Mouse (Mus musculus) CH12.LX (cell line): ENCODE measurements around the gene Best2. TPM values are rescaled to one million over a fixed set of nuclear protein-coding genes. Genes with fewer than 3 reads are reported as not detected.

Source experiments
- DNase-seq: peaks from one replicate; pipeline ENCODE4 v3.0.0-alpha.2; 2013; ENCODE audit errors: extremely low read depth
- H3K27ac ChIP-seq: 2 replicates; pipeline ENCODE4 v1.5.1; 2012; ENCODE audit warnings: low read depth, mild to moderate bottlenecking, control low read depth, moderate library complexity; ENCODE audit not compliant: insufficient read depth
- H3K27me3 ChIP-seq: replicated peaks from 2 replicates; pipeline ENCODE3; 2012; ENCODE audit warnings: inconsistent platforms
- H3K36me3 ChIP-seq, 2 experiments: replicated peaks in 1 of 2; 2 replicates each; pipeline versions ENCODE3 to v1.6.1; 2012; ENCODE audit warnings: inconsistent platforms in 1 of 2, low read length in 1 of 2, mild to moderate bottlenecking in 1 of 2, mixed read lengths in 1 of 2, moderate library complexity in 1 of 2; ENCODE audit not compliant: control insufficient read depth in 1 of 2, insufficient read depth in 1 of 2
- H3K4me1 ChIP-seq, 2 experiments: 2 replicates each; pipeline ENCODE4 v1.6.1; 2012; ENCODE audit warnings: inconsistent platforms in 1 of 2, moderate library complexity in 1 of 2; ENCODE audit not compliant: insufficient read depth in 2 of 2, control insufficient read depth in 1 of 2
- H3K4me2 ChIP-seq: 2 replicates; pipeline ENCODE4 v1.6.1; 2012; ENCODE audit warnings: low read depth, mild to moderate bottlenecking, control low read depth; ENCODE audit not compliant: poor library complexity, insufficient read depth, severe bottlenecking
- H3K4me3 ChIP-seq, 3 experiments: fragments of 150-350 bp in 1 of 3; sonication (generic) in 1 of 3; replicated peaks in 1 of 3; 2 replicates each; pipeline versions ENCODE3 to v1.5.1; 2011 to 2012; ENCODE audit warnings: low read depth in 2 of 3, low read length in 2 of 3, mild to moderate bottlenecking in 2 of 3, moderate library complexity in 2 of 3, control low read depth in 1 of 3, improper control_type of control experiment in 1 of 3, inconsistent platforms in 1 of 3, mixed read lengths in 1 of 3; ENCODE audit not compliant: poor library complexity in 1 of 3
- H3K79me2 ChIP-seq: replicated peaks from 2 replicates; pipeline ENCODE4 v1.6.1; 2012; ENCODE audit warnings: mild to moderate bottlenecking, moderate library complexity; ENCODE audit not compliant: control insufficient read depth, poor library complexity, insufficient read depth, severe bottlenecking; ENCODE audit errors: extremely low read depth
- H3K9ac ChIP-seq: 2 replicates; pipeline ENCODE4 v1.6.1; 2012; ENCODE audit warnings: low read depth, mild to moderate bottlenecking, control low read depth, moderate library complexity; ENCODE audit not compliant: insufficient read depth
- H3K9me3 ChIP-seq: replicated peaks from 2 replicates; pipeline ENCODE3; 2012; ENCODE audit warnings: low read length, inconsistent platforms, mixed read lengths
- BHLHE40 ChIP-seq: IDR thresholded peaks from 2 replicates; pipeline ENCODE4 v1.6.1; 2011; ENCODE audit warnings: mild to moderate bottlenecking, low read depth, low read length, improper control_type of control experiment
- CHD1 ChIP-seq: IDR thresholded peaks from 2 replicates; pipeline ENCODE4 v1.6.1; 2012; ENCODE audit warnings: low read depth, low read length, improper control_type of control experiment, inconsistent platforms
- CHD2 ChIP-seq: IDR thresholded peaks from 2 replicates; pipeline ENCODE4 v1.6.1; 2011; ENCODE audit warnings: low read length, improper control_type of control experiment
- CTCF ChIP-seq, 2 experiments: IDR thresholded peaks in 1 of 2; conservative IDR thresholded peaks in 1 of 2; 2 replicates each; pipeline ENCODE4 v1.5.1; 2011 to 2012; ENCODE audit warnings: low read depth in 2 of 2, low read length in 2 of 2, improper control_type of control experiment in 1 of 2, inconsistent platforms in 1 of 2, mild to moderate bottlenecking in 1 of 2, moderate library complexity in 1 of 2
- E2F4 ChIP-seq: IDR thresholded peaks from 2 replicates; pipeline ENCODE4 v1.6.1; 2011; ENCODE audit warnings: low read depth, low read length, improper control_type of control experiment; ENCODE audit not compliant: insufficient replicate concordance
- ELF1 ChIP-seq: IDR thresholded peaks from 2 replicates; pipeline ENCODE4 v1.6.1; 2014; ENCODE audit warnings: low read depth, mild to moderate bottlenecking, inconsistent platforms, low read length, improper control_type of control experiment
- EP300 ChIP-seq: IDR thresholded peaks from 2 replicates; pipeline ENCODE4 v1.6.1; 2011; ENCODE audit warnings: low read length, improper control_type of control experiment
- ETS1 ChIP-seq: conservative IDR thresholded peaks from 2 replicates; pipeline ENCODE4 v1.6.1; 2012; ENCODE audit warnings: low read depth, mild to moderate bottlenecking, inconsistent platforms, low read length, improper control_type of control experiment, moderate library complexity
- GABPA ChIP-seq: IDR thresholded peaks from 2 replicates; pipeline ENCODE4 v1.6.1; 2012; ENCODE audit warnings: low read depth, low read length, improper control_type of control experiment, inconsistent platforms; ENCODE audit not compliant: insufficient replicate concordance
- HCFC1 ChIP-seq: IDR thresholded peaks from 2 replicates; pipeline ENCODE4 v1.6.1; 2012; ENCODE audit warnings: low read depth, mild to moderate bottlenecking, inconsistent platforms, low read length, improper control_type of control experiment
- IRF4 ChIP-seq: IDR thresholded peaks from 2 replicates; pipeline ENCODE4 v1.6.1; 2014; ENCODE audit warnings: low read depth, mild to moderate bottlenecking, inconsistent platforms, low read length, improper control_type of control experiment
- JUN ChIP-seq: IDR thresholded peaks from 2 replicates; pipeline ENCODE4 v1.6.1; 2011; ENCODE audit warnings: low read depth, mild to moderate bottlenecking, low read length, improper control_type of control experiment, moderate library complexity; ENCODE audit not compliant: insufficient read depth
- JUND ChIP-seq: conservative IDR thresholded peaks from 2 replicates; pipeline ENCODE4 v1.6.1; 2011; ENCODE audit warnings: low read depth, low read length, improper control_type of control experiment
- KAT2A ChIP-seq: IDR thresholded peaks from 2 replicates; pipeline ENCODE4 v1.6.1; 2012; ENCODE audit warnings: low read length, improper control_type of control experiment, inconsistent platforms; ENCODE audit not compliant: insufficient replicate concordance
- MAFK ChIP-seq: IDR thresholded peaks from 2 replicates; pipeline ENCODE4 v1.6.1; 2011; ENCODE audit warnings: low read length, improper control_type of control experiment; ENCODE audit not compliant: insufficient replicate concordance
- MAX ChIP-seq: IDR thresholded peaks from 2 replicates; pipeline ENCODE4 v1.6.1; 2011; ENCODE audit warnings: low read length, improper control_type of control experiment
- MAZ ChIP-seq: IDR thresholded peaks from 2 replicates; pipeline ENCODE4 v1.6.1; 2012; ENCODE audit warnings: low read depth, mild to moderate bottlenecking, inconsistent platforms, low read length, improper control_type of control experiment, moderate library complexity
- MEF2A ChIP-seq: IDR thresholded peaks from 2 replicates; pipeline ENCODE4 v1.6.1; 2014; ENCODE audit warnings: low read depth, mild to moderate bottlenecking, inconsistent platforms, low read length, improper control_type of control experiment, borderline replicate concordance
- MXI1 ChIP-seq: IDR thresholded peaks from 2 replicates; pipeline ENCODE4 v1.6.1; 2011; ENCODE audit warnings: mild to moderate bottlenecking, low read depth, low read length, improper control_type of control experiment
- MYC ChIP-seq: IDR thresholded peaks from 2 replicates; pipeline ENCODE4 v1.6.1; 2011; ENCODE audit warnings: low read depth, mild to moderate bottlenecking, improper control_type of control experiment, low read length
- NELFE ChIP-seq: IDR thresholded peaks from 2 replicates; pipeline ENCODE4 v1.6.1; 2011; ENCODE audit warnings: low read depth, low read length, improper control_type of control experiment
- NRF1 ChIP-seq: IDR thresholded peaks from 2 replicates; pipeline ENCODE4 v1.6.1; 2014; ENCODE audit warnings: low read depth, mild to moderate bottlenecking, inconsistent platforms, low read length, improper control_type of control experiment, moderate library complexity
- PAX5 ChIP-seq: IDR thresholded peaks from 2 replicates; pipeline ENCODE4 v1.6.1; 2012; ENCODE audit warnings: low read length, inconsistent platforms, mixed read lengths
- POLR2A ChIP-seq: IDR thresholded peaks from 2 replicates; pipeline ENCODE4 v1.6.1; 2011; ENCODE audit warnings: low read depth, mild to moderate bottlenecking, improper control_type of control experiment, low read length
- POLR2AphosphoS2 ChIP-seq: IDR thresholded peaks from 2 replicates; pipeline ENCODE4 v1.6.1; 2011; ENCODE audit warnings: low read depth, low read length, improper control_type of control experiment
- RAD21 ChIP-seq: IDR thresholded peaks from 2 replicates; pipeline ENCODE4 v1.6.1; 2011; ENCODE audit warnings: low read depth, mild to moderate bottlenecking, low read length, improper control_type of control experiment, moderate library complexity
- RCOR1 ChIP-seq: conservative IDR thresholded peaks from 2 replicates; pipeline ENCODE4 v1.6.1; 2012; ENCODE audit warnings: low read depth, mild to moderate bottlenecking, inconsistent platforms, low read length, improper control_type of control experiment
- SIN3A ChIP-seq: IDR thresholded peaks from 2 replicates; pipeline ENCODE4 v1.6.1; 2012; ENCODE audit warnings: low read length, improper control_type of control experiment, inconsistent platforms
- SMC3 ChIP-seq: IDR thresholded peaks from 2 replicates; pipeline ENCODE4 v1.6.1; 2011; ENCODE audit warnings: low read depth, low read length, improper control_type of control experiment
- TBP ChIP-seq: conservative IDR thresholded peaks from 2 replicates; pipeline ENCODE4 v1.6.1; 2011; ENCODE audit warnings: low read depth, low read length, improper control_type of control experiment
- TCF12 ChIP-seq: IDR thresholded peaks from 2 replicates; pipeline ENCODE4 v1.6.1; 2014; ENCODE audit warnings: low read depth, mild to moderate bottlenecking, inconsistent platforms, low read length, improper control_type of control experiment
- UBTF ChIP-seq: IDR thresholded peaks from 2 replicates; pipeline ENCODE4 v1.6.1; 2012; ENCODE audit warnings: low read depth, mild to moderate bottlenecking, inconsistent platforms, low read length, improper control_type of control experiment, moderate library complexity
- USF1 ChIP-seq: IDR thresholded peaks from 2 replicates; pipeline ENCODE4 v1.6.1; 2014; ENCODE audit warnings: low read depth, mild to moderate bottlenecking, inconsistent platforms, low read length, improper control_type of control experiment
- USF2 ChIP-seq: conservative IDR thresholded peaks from 2 replicates; pipeline ENCODE4 v1.6.1; 2011; ENCODE audit warnings: low read depth, low read length, improper control_type of control experiment
- ZC3H11A ChIP-seq: IDR thresholded peaks from 2 replicates; pipeline ENCODE4 v1.6.1; 2012; ENCODE audit warnings: low read depth, mild to moderate bottlenecking, inconsistent platforms, low read length, improper control_type of control experiment
- ZKSCAN1 ChIP-seq: IDR thresholded peaks from 2 replicates; pipeline ENCODE4 v1.6.1; 2012; ENCODE audit warnings: low read depth, inconsistent platforms, low read length, improper control_type of control experiment, borderline replicate concordance
- ZMIZ1 ChIP-seq: IDR thresholded peaks from 2 replicates; pipeline ENCODE4 v1.6.1; 2012; ENCODE audit warnings: low read depth, mild to moderate bottlenecking, inconsistent platforms, low read length, improper control_type of control experiment
- ZNF384 ChIP-seq: IDR thresholded peaks from 2 replicates; pipeline ENCODE4 v1.6.1; 2012; ENCODE audit warnings: low read depth, low read length, improper control_type of control experiment, inconsistent platforms
- dilution Hi-C: fragments of 300-500 bp; cut with MboI; formaldehyde crosslinking; loops from 2 replicates; pipeline ENCODE4 v1.14.3; 2020; ENCODE audit warnings: low sequenced_read_pairs; ENCODE audit not compliant: extremely low pct_unique_long_range_greater_than_20kb, extremely low pct_ligation_motif_present
- in situ Hi-C: fragments of 300-500 bp; cut with MboI; formaldehyde crosslinking; loops from 3 replicates; pipeline ENCODE4 v1.14.3; 2019; ENCODE audit warnings: low sequenced_read_pairs, low pct_ligation_motif_present, low pct_unique_long_range_greater_than_20kb, mixed read lengths
- polyA plus RNA-seq: library from polyadenylated mRNA; unstranded; fragments of >175 nt; gene quantifications from 2 replicates; pipeline ENCODE4 v1.2.1, GENCODE M21; 2012; ENCODE audit warnings: low read depth; ENCODE audit not compliant: insufficient read length
- total RNA-seq, 2 experiments: library from RNA; depleted of rRNA; stranded (reverse); fragments of 300-350 nt in 1 of 2; fragments of >200 nt in 1 of 2; gene quantifications; 2 replicates each; pipeline ENCODE4 v1.2.3; 2012 to 2014

The Best2 gene
- total and polyA plus RNA-seq, 3 experiments, result 0.23 TPM; not detected in 2

- dilution Hi-C loops, result no loop called here
- peak within 1 kb of the TSS; percentile 83 to 90 (median 88) for H3K4me3 ChIP-seq
- H3K4me1 ChIP-seq, result peaks cover 3 to 49% of the 10 kb centered on the region in 2 experiments
- H3K9ac ChIP-seq, result peak within 1 kb of the TSS; percentile 94
- peak; percentile 98 for DNase-seq
- no peaks in the 10 kb centered on the region for H3K9me3 ChIP-seq
- H3K4me2 ChIP-seq, result peak within 1 kb of the TSS; percentile 93
- H3K79me2 ChIP-seq, result peaks cover 53% of the 10 kb centered on the region
- H3K27ac ChIP-seq, result peak within 1 kb of the TSS; percentile 88
- TF ChIP-seq EP300, result no peak
- 0 out of 2 replicates have a peak, but pooled peaks have one; percentile 84 for TF ChIP-seq MAZ
- no peak for TF ChIP-seq MAFK
- TF ChIP-seq PAX5, result no peak
- TF ChIP-seq POLR2AphosphoS2, result no peak; the same call in 1 of the 2 replicates
- TF ChIP-seq POLR2A, result peak; percentile 66
- TF ChIP-seq JUN, result no peak
- TF ChIP-seq IRF4, result no peak
- TF ChIP-seq SIN3A, result peak; percentile 76
- TF ChIP-seq USF1, result peak; percentile 98
- no peak for TF ChIP-seq ETS1
- 0 out of 2 replicates have a peak, but pooled peaks have one; percentile 6 for TF ChIP-seq CHD1
- TF ChIP-seq NELFE, result peak; percentile 60; the same call in 1 of the 2 replicates
- TF ChIP-seq ZKSCAN1, result no peak; the same call in 1 of the 2 replicates
- peak; percentile 94 for TF ChIP-seq MYC
- peak; percentile 49; the same call in 1 of the 2 replicates for TF ChIP-seq GABPA
- TF ChIP-seq TCF12, result peak; percentile 36
- TF ChIP-seq TBP, result peak; percentile 96; the same call in 1 of the 2 replicates
- peak; percentile 62; the same call in 1 of the 2 replicates for TF ChIP-seq NRF1
- no peak for TF ChIP-seq RCOR1
- TF ChIP-seq ZNF384, result peak; percentile 100
- TF ChIP-seq JUND, result no peak
- TF ChIP-seq ZC3H11A, result no peak
- TF ChIP-seq USF2, result peak; percentile 99
- TF ChIP-seq BHLHE40, result peak; percentile 98
- TF ChIP-seq ELF1, result peak; percentile 66; the same call in 1 of the 2 replicates
- TF ChIP-seq MEF2A, result peak; percentile 42; the same call in 1 of the 2 replicates
- peak; percentile 66; the same call in 1 of the 2 replicates for TF ChIP-seq ZMIZ1
- TF ChIP-seq MXI1, result peak; percentile 82
- TF ChIP-seq SMC3, result no peak
- peak; percentile 98 for TF ChIP-seq MAX
- peak; percentile 87 for TF ChIP-seq HCFC1
- no peak for TF ChIP-seq CTCF (conservative IDR thresholded peaks at IDR 0.05 in 1 of 2, IDR thresholded peaks at IDR 0.05 in 1 of 2; ENCODE audit: low read depth in 2 of 2, low read length in 2 of 2)
- peak; percentile 46; the same call in 1 of the 2 replicates for TF ChIP-seq CHD2
- peak; percentile 88; the same call in 1 of the 2 replicates for TF ChIP-seq UBTF
- no peak for TF ChIP-seq E2F4
- TF ChIP-seq KAT2A, result peak; percentile 76; the same call in 1 of the 2 replicates
- no peak for TF ChIP-seq RAD21
- in situ Hi-C loops, result no loop called here
- peaks cover 27 to 45% of the 10 kb centered on the region in 2 experiments for H3K36me3 ChIP-seq
- H3K27me3 ChIP-seq, result no peaks in the 10 kb centered on the region
Observed at GRCm38 (mm10) chr8:85036718-85037365, 22.5 kb upstream of the Best2 start, which contains the start of gene Tnpo2. Gene Tnpo2, plus strand, starts transcription at chr8:85036915.
